Mouse (Mus musculus): ENCODE data around the gene Pawr. TPM values are rescaled to one million over a fixed set of nuclear protein-coding genes. Genes with fewer than 3 reads are reported as not detected.

Gene Pawr
- polyA plus RNA-seq, 1 experiment from 2014 or later = 12.6 TPM

GRCm38 (mm10) chr10:108455883-108456282 is 124.0 kb downstream of the Pawr start:
- H3K27ac ChIP-seq (replicated peaks) = no peak overlapping the region
- DNase-seq (ENCODE audit: low spot score) = no peak
- no peak overlapping the region for H3K4me3 ChIP-seq
- H3K4me1 ChIP-seq = peaks cover 2% of the 10 kb centered on the region; the same call in 1 of the 2 replicates
- WGBS = 93% methylated on average over 2 of the region's 2 CpGs
- H3K36me3 ChIP-seq = no peaks in the 10 kb centered on the region
- H3K27me3 ChIP-seq (ENCODE audit: low read depth, poor library complexity, severe bottlenecking) = no peaks in the 10 kb centered on the region
- H3K9me3 ChIP-seq (replicated peaks) = no peaks in the 10 kb centered on the region

DNA sequence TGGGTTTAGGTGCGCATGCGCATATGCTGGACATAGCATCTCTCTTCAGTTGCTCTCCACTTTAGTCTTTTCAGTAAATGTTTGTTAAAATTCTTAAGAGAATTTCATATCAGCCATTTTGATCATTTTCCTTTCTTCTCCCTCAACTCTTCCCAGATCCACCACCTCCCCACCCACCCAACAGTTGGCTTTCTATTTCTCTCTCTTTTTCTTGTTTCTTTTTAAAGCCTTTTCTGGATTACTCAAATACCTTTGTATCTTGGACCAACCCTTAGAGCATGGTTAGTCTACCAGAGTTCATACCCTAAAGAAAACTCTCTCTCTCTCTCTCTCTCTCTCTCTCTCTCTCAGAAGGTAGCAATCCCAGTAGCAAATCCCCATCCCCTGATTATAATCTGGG is 125.1 kb downstream of the Pawr start:
- DNase-seq (ENCODE audit: low spot score) = no peak
- Histone ChIP-seq H3K4me1 (peaks cover 2% of the 10 kb centered on the region; the same call in 1 of the 2 replicates), H3K4me3 (no peak overlapping the region), H3K27ac (replicated peaks) (no peak overlapping the region), H3K36me3 (no peaks in the 10 kb centered on the region), H3K9me3 (replicated peaks) (no peaks in the 10 kb centered on the region), H3K27me3 (ENCODE audit: low read depth, poor library complexity, severe bottlenecking) (no peaks in the 10 kb centered on the region)
- 98% methylated on average over 2 of the region's 2 CpGs for WGBS

- no peak overlapping the region for H3K27ac ChIP-seq (replicated peaks)
- DNase-seq (ENCODE audit: low spot score) = no peak
- H3K4me3 ChIP-seq = no peak overlapping the region
- no peaks in the 10 kb centered on the region for H3K4me1 ChIP-seq
- no peaks in the 10 kb centered on the region for H3K27me3 ChIP-seq (ENCODE audit: low read depth, poor library complexity, severe bottlenecking)
- WGBS = 83% methylated on average over 2 of the region's 2 CpGs
- H3K9me3 ChIP-seq (replicated peaks) = no peaks in the 10 kb centered on the region
- H3K36me3 ChIP-seq = no peaks in the 10 kb centered on the region
Observed at GRCm38 (mm10) chr10:108461862-108462261, 129.9 kb downstream of the Pawr start.

Small RNA genes within 50 kb of the gene (microRNA-seq; reads per million reads assigned to microRNA genes)
- not detected for gene Gm25591

Other genes with a start within 250 kb of the Pawr start
- 70.7 and 80.6 TPM in 2 replicates for gene Ppp1r12a, start 169.9 kb upstream of the Pawr start, polyA plus RNA-seq (2016; fragmentation: Nextera tagmentation; extraction: Ambion mirVana)